Mouse (Mus musculus) CD4-positive, CD25-positive, alpha-beta regulatory T cell (primary cell): ENCODE measurements around the gene Cd109. TPM values are rescaled to one million over a fixed set of nuclear protein-coding genes. Genes with fewer than 3 reads are reported as not detected.

Source experiments
- polyA plus RNA-seq: library from polyadenylated mRNA; unstranded; fragments of 100-300 nt; shearing (Covaris generic); gene quantifications from one replicate; pipeline ENCODE4 v1.2.1, GENCODE M21; 2017

The Cd109 gene
- 0.16 TPM for polyA plus RNA-seq

DNA sequence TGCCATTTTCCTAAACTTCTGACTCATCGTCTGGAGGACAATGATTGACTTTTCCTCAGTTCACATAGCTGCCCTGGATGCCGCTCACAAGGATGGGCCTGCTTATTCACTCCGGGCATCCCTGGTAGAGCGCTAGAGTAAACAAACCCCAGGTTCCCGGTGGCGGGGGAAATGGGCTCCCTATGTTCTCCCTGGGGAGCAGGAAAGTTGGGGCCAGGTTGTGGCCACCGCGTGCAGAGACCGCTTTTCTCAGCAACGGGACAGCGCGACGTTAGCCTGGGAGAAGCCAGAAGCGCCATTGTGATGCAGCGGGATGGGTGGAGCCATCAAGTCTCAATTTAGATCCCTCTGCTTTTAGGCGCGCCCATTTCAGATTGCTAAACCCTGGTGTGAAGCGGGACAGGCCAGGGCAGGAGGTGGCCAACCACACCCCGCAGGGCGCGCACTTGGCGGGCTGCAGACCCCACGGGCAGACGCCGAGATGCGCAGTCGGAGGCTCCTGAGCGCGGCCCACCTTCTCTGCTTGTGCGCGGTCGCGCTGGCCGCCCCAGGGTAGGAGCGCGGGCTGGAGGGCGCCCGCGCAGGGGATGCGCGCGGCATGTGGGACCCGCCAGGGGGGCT is at the start of gene Cd109:
Gene Cd109, plus strand, starts transcription at position 146 of the 621 bp plus-strand sequence.

DNA sequence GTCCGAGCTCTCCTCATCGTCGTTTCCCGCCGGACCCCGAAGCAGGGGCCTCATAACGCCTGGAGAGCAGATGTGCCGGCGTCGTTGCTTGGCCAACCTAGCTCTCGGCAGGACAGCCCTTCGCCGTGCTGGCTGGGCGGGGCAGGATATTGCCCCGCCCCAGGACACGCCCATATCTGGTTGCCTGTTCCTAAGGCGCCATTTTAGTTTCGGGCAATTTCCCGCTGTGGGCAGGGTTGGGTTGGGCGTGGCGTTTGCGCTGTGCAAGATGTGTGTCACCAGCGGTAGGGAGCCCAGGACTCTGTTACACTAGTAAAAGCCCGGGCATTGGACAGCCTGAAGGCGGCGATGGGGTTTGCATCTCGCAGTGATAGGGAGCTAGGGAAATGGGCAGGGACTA is 27.4 kb upstream of the Cd109 start, which contains the start of gene Slc17a5:
Gene Slc17a5, minus strand, starts transcription at position 128 of the 400 bp plus-strand sequence.

Other genes with a start within 250 kb of the Cd109 start
- gene Dppa5a, start 247.4 kb upstream of the Cd109 start, polyA plus RNA-seq, result not detected
- 0.32 TPM for gene Ooep, start 236.8 kb upstream of the Cd109 start, polyA plus RNA-seq
- gene Ddx43, start 219.8 kb upstream of the Cd109 start, polyA plus RNA-seq, result 9.1 TPM
- 4.0 TPM for gene Cgas, start 172.3 kb upstream of the Cd109 start, polyA plus RNA-seq
- 31.7 TPM for gene Mto1, start 167.3 kb upstream of the Cd109 start, polyA plus RNA-seq
- gene Gm17324, start 166.8 kb upstream of the Cd109 start, polyA plus RNA-seq, result 1.0 TPM
- gene Eef1a1, start 126.4 kb upstream of the Cd109 start, polyA plus RNA-seq, result 4,234 TPM
- 11.5 TPM for gene Slc17a5, start 27.5 kb upstream of the Cd109 start, polyA plus RNA-seq